Mouse (Mus musculus) megakaryocyte, embryonic 14.5 days (primary cell): ENCODE data around the gene Asap2. TPM values are rescaled to one million over a fixed set of nuclear protein-coding genes. Genes with fewer than 3 reads are reported as not detected.
A peak's percentile ranks its signal among the peaks of the same experiment; 100 is the strongest.

Experiments used
- H3K27me3 ChIP-seq: replicated peaks from 2 replicates; pipeline ENCODE3; 2012; ENCODE audit warnings: inconsistent platforms
- H3K36me3 ChIP-seq: replicated peaks from 2 replicates; pipeline ENCODE3; 2012; ENCODE audit warnings: low read length, inconsistent platforms, mixed read lengths
- H3K4me1 ChIP-seq: 2 replicates; pipeline ENCODE4 v1.6.1; 2012; ENCODE audit warnings: inconsistent platforms
- H3K4me3 ChIP-seq: replicated peaks from 2 replicates; pipeline ENCODE3; 2012; ENCODE audit warnings: moderate library complexity, mild to moderate bottlenecking, inconsistent platforms
- H3K9me3 ChIP-seq: 2 replicates; pipeline ENCODE4 v1.6.1; 2012; ENCODE audit warnings: inconsistent platforms
- FLI1 ChIP-seq: IDR thresholded peaks from 2 replicates; pipeline ENCODE4 v1.6.1; 2012; ENCODE audit warnings: low read length, inconsistent platforms, mixed read lengths
- GATA1 ChIP-seq: IDR thresholded peaks from 3 replicates; pipeline ENCODE4 v1.6.1; 2012; ENCODE audit warnings: mixed read lengths, low read length, inconsistent platforms, borderline replicate concordance
- polyA plus RNA-seq: library from polyadenylated mRNA; stranded (reverse); fragments of >175 nt; gene quantifications from 2 replicates; pipeline ENCODE4 v1.2.3, GENCODE M21; 2012; ENCODE audit warnings: low replicate concordance; ENCODE audit not compliant: insufficient read depth

The Asap2 gene
- polyA plus RNA-seq, 1 experiment: 26.1 TPM

DNA sequence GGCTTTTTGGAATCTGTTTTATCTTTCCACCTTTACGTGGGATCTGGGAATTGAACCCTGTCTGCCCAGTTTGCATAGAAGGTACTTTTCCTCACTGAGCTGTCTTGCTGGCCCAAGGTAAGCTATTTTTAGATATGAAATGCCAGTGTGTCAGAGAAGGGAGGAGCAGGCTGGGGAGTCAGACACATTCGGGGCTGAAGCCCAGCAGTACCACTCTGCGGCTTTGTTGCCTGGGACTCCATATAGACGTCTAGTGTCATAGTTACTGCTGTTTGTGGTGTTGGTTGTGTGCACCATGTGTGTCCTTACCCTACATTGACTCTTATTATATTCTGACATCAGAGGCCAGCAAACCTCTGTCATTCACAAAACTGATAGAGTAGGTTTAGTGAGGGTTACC is 192.5 kb downstream of the Asap2 start:
- peaks cover 90% of the 10 kb centered on the region for H3K36me3 ChIP-seq
- H3K4me1 ChIP-seq: peaks cover 66% of the 10 kb centered on the region
- H3K9me3 ChIP-seq: no peaks in the 10 kb centered on the region
- TF ChIP-seq GATA1 (no peak), FLI1 (no peak)
- no peaks in the 10 kb centered on the region for H3K27me3 ChIP-seq
- no peak overlapping the region for H3K4me3 ChIP-seq

DNA sequence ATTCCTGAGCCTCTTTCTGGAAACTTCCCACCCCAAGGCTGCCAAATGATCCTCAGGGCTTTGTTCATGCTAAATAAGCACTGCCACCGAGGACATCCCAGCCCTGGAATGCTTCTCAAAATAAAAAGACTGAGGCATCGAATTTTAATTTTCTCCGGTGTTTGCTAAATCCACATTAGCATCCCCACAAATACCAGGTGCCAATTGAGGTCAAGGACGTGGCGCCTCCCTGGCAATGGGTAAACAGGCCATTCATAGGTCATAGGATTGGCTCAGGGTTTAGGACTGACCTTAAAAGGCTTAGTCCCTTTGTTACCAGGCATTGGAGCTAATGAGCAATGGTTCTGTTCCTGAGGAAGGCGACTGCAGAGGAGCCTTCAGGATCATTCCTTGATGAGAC is 193.1 kb downstream of the Asap2 start:
- no peak for TF ChIP-seq FLI1
- TF ChIP-seq GATA1: no peak
- H3K4me1 ChIP-seq: peaks cover 66% of the 10 kb centered on the region
- no peaks in the 10 kb centered on the region for H3K27me3 ChIP-seq
- H3K9me3 ChIP-seq: no peaks in the 10 kb centered on the region
- peaks cover 92% of the 10 kb centered on the region for H3K36me3 ChIP-seq
- no peak overlapping the region for H3K4me3 ChIP-seq

DNA sequence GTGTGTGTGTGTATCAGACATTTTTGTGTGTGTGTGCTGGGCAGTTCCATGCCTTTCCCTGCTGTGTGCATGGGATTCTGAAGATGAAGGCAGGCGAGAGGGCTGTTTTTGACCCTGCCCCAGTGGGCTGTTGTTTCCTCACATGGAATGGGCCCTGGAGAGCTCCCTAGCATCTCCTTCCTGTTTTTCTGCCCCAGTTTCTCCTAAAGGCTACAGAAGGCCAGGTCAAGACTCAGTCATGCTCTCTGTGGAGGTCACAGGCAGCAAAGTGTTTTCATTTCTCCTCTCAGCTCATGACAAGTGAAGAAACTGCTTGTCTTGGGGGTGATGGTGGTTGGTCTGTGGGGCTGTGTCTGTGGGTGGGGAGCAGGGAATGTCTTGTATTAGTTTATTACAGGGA is 195.9 kb downstream of the Asap2 start:
- TF ChIP-seq FLI1 (no peak), GATA1 (no peak)
- H3K4me3 ChIP-seq: no peak overlapping the region

DNA sequence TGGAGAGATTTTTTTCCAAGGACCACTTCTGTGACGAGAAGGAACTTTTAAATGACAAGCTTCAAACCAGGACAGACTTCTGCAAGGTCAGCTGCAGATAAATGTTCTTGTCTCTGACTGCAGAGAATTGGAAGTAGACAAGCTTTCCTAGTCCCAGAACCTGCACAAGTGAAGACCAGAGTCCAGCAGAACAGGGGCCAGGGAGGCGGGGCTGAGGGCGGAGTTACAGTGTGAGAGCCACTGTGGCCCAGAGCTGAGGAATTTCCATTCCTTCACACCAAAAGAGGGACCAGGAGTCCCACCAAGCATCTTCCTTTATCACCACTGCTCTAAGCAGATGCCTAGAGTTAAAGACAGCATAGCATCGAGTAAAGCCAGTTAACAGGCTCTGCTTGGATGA is 198.6 kb downstream of the Asap2 start:
- TF ChIP-seq FLI1 (no peak), GATA1 (no peak)

More for the DNA sequence above, 195.9 kb downstream of the Asap2 start:
- H3K4me1 ChIP-seq: peaks cover 73% of the 10 kb centered on the region
- no peaks in the 10 kb centered on the region for H3K27me3 ChIP-seq
- no peaks in the 10 kb centered on the region for H3K9me3 ChIP-seq
- H3K36me3 ChIP-seq: peaks cover 96% of the 10 kb centered on the region

DNA sequence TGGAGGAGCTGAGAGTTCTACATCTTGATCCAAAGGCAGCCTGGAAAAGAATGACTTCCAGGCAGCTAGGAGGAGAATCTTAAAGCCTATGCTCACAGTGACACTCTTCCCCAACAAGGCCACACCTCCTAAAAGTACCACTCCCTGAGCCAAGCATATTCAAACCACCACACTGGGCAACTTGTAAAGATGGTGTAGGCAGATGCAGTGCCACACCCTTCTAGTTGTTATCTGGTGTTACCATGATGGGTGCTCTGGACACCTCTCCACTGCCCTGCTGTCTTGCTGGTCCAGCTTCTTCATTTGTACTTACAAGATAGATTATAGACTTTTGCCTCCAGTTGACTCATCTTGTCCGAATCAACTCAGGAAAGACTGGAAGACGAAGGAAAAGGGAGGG is 201.3 kb downstream of the Asap2 start:
- H3K27me3 ChIP-seq: no peaks in the 10 kb centered on the region
- no peak overlapping the region for H3K4me3 ChIP-seq
- no peaks in the 10 kb centered on the region for H3K9me3 ChIP-seq
- no peak for TF ChIP-seq FLI1
- TF ChIP-seq GATA1: no peak
- H3K4me1 ChIP-seq: peaks cover 82% of the 10 kb centered on the region
- peaks cover 93% of the 10 kb centered on the region for H3K36me3 ChIP-seq

More for the DNA sequence above, 198.6 kb downstream of the Asap2 start:
- no peaks in the 10 kb centered on the region for H3K9me3 ChIP-seq
- H3K36me3 ChIP-seq: peaks cover 100% of the 10 kb centered on the region
- peaks cover 73% of the 10 kb centered on the region for H3K4me1 ChIP-seq
- no peaks in the 10 kb centered on the region for H3K27me3 ChIP-seq
- no peak overlapping the region for H3K4me3 ChIP-seq

DNA sequence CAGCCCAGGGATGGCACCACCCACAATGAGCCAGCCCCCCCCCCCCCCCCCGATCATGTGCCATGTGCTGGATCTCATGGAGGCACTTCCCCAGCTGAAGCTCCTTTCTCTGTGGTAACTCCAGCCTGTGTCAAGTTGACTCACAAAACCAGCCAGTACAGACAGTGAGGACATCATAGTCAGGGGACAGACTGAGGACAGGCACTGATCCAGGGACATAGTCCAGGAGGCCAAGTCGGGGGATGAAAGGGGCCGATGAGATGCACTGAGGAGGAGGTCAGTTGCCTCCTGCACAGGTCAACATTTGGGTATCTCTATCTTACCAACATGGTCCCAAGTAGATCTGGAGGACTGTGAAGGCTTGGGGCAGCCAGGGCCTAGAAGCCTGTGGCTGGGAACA is 205.2 kb downstream of the Asap2 start:
- peaks cover 90% of the 10 kb centered on the region for H3K36me3 ChIP-seq
- H3K9me3 ChIP-seq: no peaks in the 10 kb centered on the region
- no peak overlapping the region for H3K4me3 ChIP-seq
- H3K4me1 ChIP-seq: peaks cover 90% of the 10 kb centered on the region
- TF ChIP-seq FLI1 (no peak), GATA1 (no peak)
- no peaks in the 10 kb centered on the region for H3K27me3 ChIP-seq

DNA sequence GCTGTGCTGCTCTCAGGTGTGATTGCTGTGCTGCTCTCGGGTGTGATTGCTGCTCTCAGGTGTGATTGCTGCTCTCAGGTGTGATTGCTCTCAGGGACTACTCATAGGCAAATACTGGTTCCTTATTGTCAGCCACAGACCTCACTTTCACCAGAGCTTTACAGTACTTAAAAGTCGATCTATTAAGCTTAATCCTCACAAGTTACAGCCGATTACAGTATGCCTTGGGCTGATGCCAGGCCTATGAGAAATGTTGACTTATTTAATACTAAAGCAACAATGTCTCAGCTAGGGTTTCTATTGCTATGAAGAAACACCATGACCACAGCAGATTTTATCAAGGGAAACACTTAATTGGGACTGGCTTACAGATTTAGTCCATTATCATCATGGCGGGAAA is 206.2 kb downstream of the Asap2 start:
- TF ChIP-seq GATA1 (no peak), FLI1 (no peak)
- peaks cover 86% of the 10 kb centered on the region for H3K4me1 ChIP-seq
- H3K4me3 ChIP-seq: no peak overlapping the region
- no peaks in the 10 kb centered on the region for H3K9me3 ChIP-seq
- no peaks in the 10 kb centered on the region for H3K27me3 ChIP-seq
- H3K36me3 ChIP-seq: peaks cover 87% of the 10 kb centered on the region

DNA sequence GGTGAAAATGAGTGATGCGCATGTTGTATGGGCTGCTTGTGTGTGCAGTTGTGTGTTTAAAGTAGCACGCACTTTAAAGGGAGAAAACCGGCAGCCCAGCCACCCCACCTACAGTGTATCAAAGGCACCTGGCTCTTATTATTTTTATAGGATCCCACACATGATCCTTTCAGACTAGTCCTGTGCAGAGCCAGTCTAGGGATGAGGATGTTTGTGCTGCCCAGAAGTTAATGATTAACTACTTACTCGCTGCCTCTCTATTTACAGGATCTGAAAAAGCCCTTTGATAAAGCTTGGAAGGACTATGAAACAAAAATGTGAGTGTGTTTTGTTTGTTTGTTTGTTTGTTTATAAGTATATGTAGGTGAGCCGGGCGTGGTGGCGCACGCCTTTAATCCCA is 210.4 kb downstream of the Asap2 start:
- no peak overlapping the region for H3K4me3 ChIP-seq
- no peak for TF ChIP-seq GATA1
- no peak for TF ChIP-seq FLI1
- peaks cover 91% of the 10 kb centered on the region for H3K4me1 ChIP-seq
- H3K36me3 ChIP-seq: peaks cover 93% of the 10 kb centered on the region
- H3K27me3 ChIP-seq: no peaks in the 10 kb centered on the region
- H3K9me3 ChIP-seq: no peaks in the 10 kb centered on the region

DNA sequence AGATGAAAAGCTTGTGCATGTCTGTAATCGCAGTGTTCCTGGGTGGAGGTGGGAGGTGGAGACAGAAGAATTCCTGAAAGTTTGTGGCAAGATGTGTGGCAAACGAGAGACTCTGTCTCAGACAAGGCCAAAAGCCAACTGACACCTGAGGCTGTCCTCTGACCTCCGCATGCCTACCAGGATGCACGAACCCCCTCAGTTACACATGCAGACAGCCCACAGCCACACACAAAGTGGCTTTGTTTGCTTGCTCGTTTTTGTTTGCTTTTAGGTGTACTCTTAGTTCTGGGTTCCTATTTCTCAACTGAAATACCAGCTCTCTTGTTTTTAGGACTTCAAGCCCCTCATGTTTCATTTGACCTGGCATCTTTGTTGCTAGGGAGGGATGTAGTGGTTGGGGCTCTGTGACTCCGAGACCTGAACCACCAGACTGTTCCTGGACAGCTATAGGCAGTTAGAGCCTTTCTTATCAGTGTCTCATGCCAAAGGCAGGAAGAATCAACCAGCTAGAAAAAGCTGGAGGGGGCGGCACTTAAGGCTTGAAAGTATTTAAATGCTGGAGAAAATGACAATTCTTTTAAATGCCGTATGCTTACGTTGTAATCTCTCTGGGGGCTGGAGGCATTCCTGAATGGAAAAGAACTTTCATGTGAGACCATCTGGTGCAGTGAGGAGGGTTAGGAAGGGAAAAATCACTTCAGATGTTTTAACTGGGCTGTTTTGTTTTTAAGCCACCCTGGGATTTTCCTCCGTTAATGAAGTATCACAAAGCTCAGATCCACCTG is 211.4 kb downstream of the Asap2 start:
- no peaks in the 10 kb centered on the region for H3K27me3 ChIP-seq
- no peak for TF ChIP-seq GATA1
- TF ChIP-seq FLI1: no peak
- peaks cover 93% of the 10 kb centered on the region for H3K36me3 ChIP-seq
- H3K4me3 ChIP-seq: no peak overlapping the region
- peaks cover 91% of the 10 kb centered on the region for H3K4me1 ChIP-seq
- no peaks in the 10 kb centered on the region for H3K9me3 ChIP-seq

DNA sequence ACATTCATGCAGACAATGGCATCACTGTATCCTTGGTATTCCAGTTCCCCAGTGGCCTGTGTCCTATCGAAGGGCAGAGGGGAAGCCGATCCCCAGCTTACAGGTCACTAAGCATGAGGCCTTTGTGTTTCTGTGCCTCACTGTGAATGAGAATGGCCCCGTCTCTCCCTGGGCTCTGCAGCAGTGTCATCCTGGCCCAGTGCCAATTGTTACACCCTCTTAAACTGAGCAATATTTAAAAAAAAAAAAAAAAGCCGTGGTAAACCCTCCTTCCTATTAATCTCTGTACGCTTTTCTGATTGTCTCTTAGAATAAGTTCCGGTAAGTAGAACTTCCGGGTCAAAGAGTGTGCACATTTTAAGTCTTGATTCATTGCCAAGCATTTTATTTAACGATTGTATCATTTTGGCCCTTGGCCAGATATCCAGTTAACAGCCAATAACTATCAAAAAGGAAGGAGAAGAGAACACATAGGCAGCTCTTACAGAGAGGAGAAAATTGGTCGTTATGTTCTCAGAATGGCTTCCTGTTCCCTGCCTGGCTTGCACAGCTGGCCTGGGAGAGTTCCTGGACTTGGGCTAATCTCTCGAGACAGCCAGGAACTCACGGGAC is 214.5 kb downstream of the Asap2 start:
- peak overlapping the region; percentile 50 for H3K4me3 ChIP-seq
- TF ChIP-seq FLI1 (no peak), GATA1 (no peak)
- H3K27me3 ChIP-seq: no peaks in the 10 kb centered on the region
- H3K36me3 ChIP-seq: peaks cover 91% of the 10 kb centered on the region
- peaks cover 92% of the 10 kb centered on the region for H3K4me1 ChIP-seq
- H3K9me3 ChIP-seq: no peaks in the 10 kb centered on the region
